Mouse (Mus musculus): ENCODE results near the gene Sdk1.

GRCm38 (mm10) chr5:141844701-141845100, 603.4 kb downstream of the Sdk1 start:
- TF ChIP-seq CTCF (IDR thresholded peaks at IDR 0.05; ENCODE audit: borderline replicate concordance, control insufficient read depth, extremely low read depth, insufficient read depth, low read length, poor library complexity) (no peak), POLR2A (IDR thresholded peaks at IDR 0.05; ENCODE audit: control insufficient read depth, extremely low read depth, insufficient read depth, low read length, poor library complexity) (no peak)
